In the genomic region with DNA sequence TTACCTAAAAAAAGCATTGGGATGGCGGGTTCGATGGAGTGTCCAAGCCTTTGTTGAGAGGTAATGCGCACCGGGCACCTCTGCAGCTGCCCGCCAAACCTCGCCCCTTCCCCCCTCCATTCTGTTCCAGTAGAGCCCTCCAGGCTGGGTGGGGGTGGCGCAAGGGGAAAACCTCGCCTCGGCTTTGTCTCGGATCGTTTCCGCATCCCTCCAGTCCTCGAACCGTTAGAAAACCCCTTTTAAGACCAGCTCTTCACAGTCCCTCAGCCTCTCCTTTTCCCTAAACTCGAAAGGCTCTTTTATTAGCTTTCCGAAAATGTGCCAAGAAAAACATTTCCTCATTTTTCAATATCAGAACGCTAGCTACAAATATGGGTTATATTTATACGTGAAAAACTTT, we compare ENCODE assay signal across 8 mouse cellular contexts. TPM values are rescaled to one million over a fixed set of nuclear protein-coding genes. Genes with fewer than 3 reads are reported as not detected.
DNase-seq lines count a peak whose midpoint lies in the region; ATAC-seq and TF ChIP-seq lines count a peak whose summit lies in the region.

No protein-coding gene starts in this region.

- peak overlapping the region; percentile 68 for H3K4me3 ChIP-seq in spleen, adult 2 months (ENCODE audit: extremely low read depth, insufficient read depth, insufficient read length)
- peak overlapping the region; percentile 61 for H3K4me3 ChIP-seq in lung, postnatal 0 days (ENCODE audit: low read depth, low read length)

- TF ChIP-seq CTCF in spleen, adult 2 months (IDR thresholded peaks at IDR 0.05; ENCODE audit: extremely low read depth, insufficient read depth, insufficient read length, insufficient replicate concordance): no peak
- no peak for TF ChIP-seq CTCF in lung, postnatal 0 days (IDR thresholded peaks at IDR 0.05)

- TF ChIP-seq POLR2A in spleen, adult 2 months (IDR thresholded peaks at IDR 0.05; ENCODE audit: low read depth, low read length): no peak

- no peak for TF ChIP-seq EP300 in lung, postnatal 0 days (IDR thresholded peaks at IDR 0.05)

- H3K9me3 ChIP-seq in lung, postnatal 0 days (ENCODE audit: low read length): no peaks in the 10 kb centered on the region

- H3K27me3 ChIP-seq in spleen, adult 2 months (ENCODE audit: control insufficient read depth, insufficient read depth, low read length): no peaks in the 10 kb centered on the region
- no peaks in the 10 kb centered on the region for H3K27me3 ChIP-seq in lung, postnatal 0 days (replicated peaks; ENCODE audit: insufficient read depth, low read length)

- ATAC-seq in granulocyte monocyte progenitor cell, adult 5-6 weeks (replicated peaks; ENCODE audit: poor library complexity, severe bottlenecking): peak; percentile 5; the same call in 1 of the 2 replicates
- 0 out of 2 replicates have a peak, but pooled peaks have one; percentile 2 for ATAC-seq in lung, postnatal 0 days

- WGBS in spleen, adult 2 months: under 1% methylated on average over 18 of the region's 18 CpGs
- WGBS in lung, postnatal 0 days: under 1% methylated on average over 18 of the region's 18 CpGs

- H3K4me1 ChIP-seq in spleen, adult 2 months (ENCODE audit: control insufficient read depth, insufficient read depth, insufficient read length): no peaks in the 10 kb centered on the region
- peaks cover 11% of the 10 kb centered on the region; the same call in 1 of the 2 replicates for H3K4me1 ChIP-seq in lung, postnatal 0 days (ENCODE audit: insufficient read depth, low read depth, low read length)

- peaks cover 22% of the 10 kb centered on the region for H3K36me3 ChIP-seq in spleen, adult 2 months (ENCODE audit: control insufficient read depth, insufficient read depth, low read length)
- peaks cover 28% of the 10 kb centered on the region for H3K36me3 ChIP-seq in lung, postnatal 0 days (ENCODE audit: insufficient read depth, low read length)

- DNase-seq in spleen, adult 2 months (ENCODE audit: low read depth in 1 of 2, low spot score in 2 of 2): peak in 1 of 2 experiments; percentile 51
- no peak for DNase-seq in spleen, adult 12 weeks (ENCODE audit: low spot score)
- DNase-seq in cerebellum, adult 11-12 months: peak; percentile 71
- DNase-seq in kidney, adult 9 months: peak; percentile 53
- DNase-seq in lung, postnatal 0 days (ENCODE audit: low spot score): peak; percentile 64
- peak; percentile 56 to 65 for DNase-seq in spleen, postnatal 36 days (ENCODE audit: low spot score in 2 of 2)
- no peak for DNase-seq in yolk sac, embryonic 10.5 days (ENCODE audit: low spot score)

- H3K27ac ChIP-seq in spleen, adult 2 months (ENCODE audit: insufficient read depth, low read length): peak overlapping the region; percentile 84
- peak overlapping the region; percentile 90 for H3K27ac ChIP-seq in lung, postnatal 0 days (ENCODE audit: low read length)

- peak overlapping the region; percentile 74 for H3K9ac ChIP-seq in lung, postnatal 0 days (replicated peaks; ENCODE audit: low read depth)

- peak overlapping the region; percentile 89 for H3K4me2 ChIP-seq in lung, postnatal 0 days (replicated peaks; ENCODE audit: low read depth, low read length)

RNA-seq across cellular contexts. Expression of gene Tubb5, which starts 0.6 kb away (rescaled TPM):
- 305 and 404 TPM in 2 replicates for polyA plus RNA-seq in spleen, adult 2 months (2012; rRNA removed)
- total RNA-seq in granulocyte monocyte progenitor cell, adult 5-6 weeks (2014; fragmentation: Nextera tagmentation): 640 and 699 TPM in 2 replicates
- total RNA-seq in granulocyte monocyte progenitor cell, adult 5-6 weeks (2017): 874 and 1,022 TPM in 2 replicates
- 292 and 298 TPM in 2 replicates for polyA plus RNA-seq in lung, postnatal 0 days (2015; fragmentation: Nextera tagmentation; extraction: Ambion mirVana)

RNA-seq across cellular contexts. Expression of gene Mdc1, which starts 3.8 kb away (rescaled TPM):
- polyA plus RNA-seq in spleen, adult 2 months (2012; rRNA removed): 10.8 and 11.6 TPM in 2 replicates
- total RNA-seq in granulocyte monocyte progenitor cell, adult 5-6 weeks (2014; fragmentation: Nextera tagmentation): 103 and 159 TPM in 2 replicates
- total RNA-seq in granulocyte monocyte progenitor cell, adult 5-6 weeks (2017): 23.7 and 28.6 TPM in 2 replicates
- 2.8 and 3.1 TPM in 2 replicates for polyA plus RNA-seq in lung, postnatal 0 days (2015; fragmentation: Nextera tagmentation; extraction: Ambion mirVana)

RNA-seq across cellular contexts. Expression of gene Flot1, which starts 14.5 kb away (rescaled TPM):
- 29.9 and 35.8 TPM in 2 replicates for polyA plus RNA-seq in spleen, adult 2 months (2012; rRNA removed)
- 66.8 and 109 TPM in 2 replicates for total RNA-seq in granulocyte monocyte progenitor cell, adult 5-6 weeks (2014; fragmentation: Nextera tagmentation)
- 58.3 and 63.6 TPM in 2 replicates for total RNA-seq in granulocyte monocyte progenitor cell, adult 5-6 weeks (2017)
- 106 and 117 TPM in 2 replicates for polyA plus RNA-seq in lung, postnatal 0 days (2015; fragmentation: Nextera tagmentation; extraction: Ambion mirVana)

RNA-seq across cellular contexts. Expression of gene Ier3, which starts 16.0 kb away (rescaled TPM):
- polyA plus RNA-seq in spleen, adult 2 months (2012; rRNA removed): 3.7 and 5.1 TPM in 2 replicates
- total RNA-seq in granulocyte monocyte progenitor cell, adult 5-6 weeks (2014; fragmentation: Nextera tagmentation): 4.6 and 18.1 TPM in 2 replicates
- total RNA-seq in granulocyte monocyte progenitor cell, adult 5-6 weeks (2017): 44.3 and 53.7 TPM in 2 replicates
- 205 and 234 TPM in 2 replicates for polyA plus RNA-seq in lung, postnatal 0 days (2015; fragmentation: Nextera tagmentation; extraction: Ambion mirVana)

RNA-seq across cellular contexts. Expression of gene Nrm, which starts 23.6 kb away (rescaled TPM):
- 58.5 and 84.2 TPM in 2 replicates for polyA plus RNA-seq in spleen, adult 2 months (2012; rRNA removed)
- total RNA-seq in granulocyte monocyte progenitor cell, adult 5-6 weeks (2014; fragmentation: Nextera tagmentation): 66.8 and 88.9 TPM in 2 replicates
- total RNA-seq in granulocyte monocyte progenitor cell, adult 5-6 weeks (2017): 41.5 and 46.0 TPM in 2 replicates
- polyA plus RNA-seq in lung, postnatal 0 days (2015; fragmentation: Nextera tagmentation; extraction: Ambion mirVana): 21.4 and 22.9 TPM in 2 replicates

Comparison
In these comparisons a context has a peak if more than half of its experiments do, and no peak if none do; other contexts are left out.
1. DNase-seq: peak in cerebellum, adult 11-12 months (single experiment), kidney, adult 9 months (single experiment), lung, postnatal 0 days (single experiment) and spleen, postnatal 36 days (2 of 2); none in spleen, adult 12 weeks (single experiment) and yolk sac, embryonic 10.5 days (single experiment).